Mouse (Mus musculus) urinary bladder, adult 18-20 months (tissue): Measurements from ENCODE around the gene Odc1.
"Not testable (repeated sequence)": the region's sequence is repeated elsewhere in the genome, so short reads cannot be mapped to it uniquely, and the experiment has no call there.

ENCODE experiments used
- DNase-seq, 2 experiments: peaks; one replicate each; pipeline ENCODE4 v3.0.0; 2022; ENCODE audit warnings: low spot score in 2 of 2, mixed read lengths in 2 of 2

The Odc1 gene

DNA sequence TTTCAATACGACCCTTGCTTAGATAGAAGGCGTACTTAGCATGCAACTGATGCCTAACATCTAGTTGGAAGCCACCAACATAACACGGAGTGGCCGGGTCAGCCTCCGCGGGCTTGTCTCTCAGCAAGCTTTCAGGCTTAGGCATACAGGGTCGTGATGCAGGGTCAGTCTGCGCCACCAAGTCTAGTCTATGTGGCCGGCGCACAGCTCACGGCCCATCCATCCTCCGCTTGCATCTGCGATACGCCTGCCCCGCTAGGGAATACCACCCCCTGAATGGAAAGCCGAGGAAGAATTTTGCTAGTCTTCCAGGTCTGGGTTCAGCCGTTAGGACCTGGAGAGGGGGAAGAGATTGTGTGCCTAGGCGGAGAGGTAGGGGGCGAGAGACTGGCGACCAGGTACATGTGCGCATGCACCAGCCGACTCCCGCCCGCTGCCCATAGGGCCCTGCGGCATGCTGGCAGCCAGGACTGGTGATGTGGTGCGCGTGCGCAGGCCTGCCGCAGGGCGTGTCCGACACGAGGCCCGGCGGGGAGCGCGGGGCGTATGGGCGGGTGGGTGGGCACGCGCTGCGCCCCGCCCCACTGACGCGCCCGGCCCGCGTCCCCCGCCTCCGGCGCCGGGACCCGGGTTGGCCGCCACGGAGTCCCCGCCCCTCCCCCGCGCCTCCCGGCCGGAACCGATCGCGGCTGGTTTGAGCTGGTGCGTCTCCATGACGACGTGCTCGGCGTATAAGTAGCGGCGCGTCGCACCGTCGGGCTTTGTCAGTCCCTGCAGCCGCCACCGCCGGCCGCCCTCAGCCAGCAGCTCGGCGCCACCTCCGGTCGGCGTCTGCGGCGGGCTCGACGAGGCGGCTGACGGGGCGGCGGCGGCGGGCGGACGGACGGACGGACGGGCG, at the start of gene Odc1:
Gene Odc1 (plus strand): TSS at position 586 of the 898 bp plus-strand sequence.
- DNase-seq: peak; percentile 94 to 97

DNA sequence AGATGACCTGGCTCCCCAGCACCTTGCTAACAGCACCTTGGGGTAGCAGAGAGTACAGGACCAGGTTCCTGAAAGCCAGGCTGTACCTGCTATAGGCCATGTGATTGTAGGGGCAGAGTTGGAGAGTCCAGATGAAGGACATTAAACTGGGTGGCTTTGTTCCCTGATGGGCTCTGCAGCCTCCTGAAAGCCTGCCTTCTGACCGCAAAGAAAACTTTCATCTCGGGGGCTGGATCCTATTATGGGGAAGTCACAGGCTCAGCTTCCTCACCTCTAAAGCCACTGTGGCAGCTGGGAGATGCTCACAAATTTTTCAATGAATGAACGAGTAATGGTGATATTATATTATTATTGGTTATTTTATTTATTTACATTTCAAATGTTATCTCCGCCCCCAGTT, 49.8 kb upstream of the Odc1 start:
- no peak for DNase-seq

DNA sequence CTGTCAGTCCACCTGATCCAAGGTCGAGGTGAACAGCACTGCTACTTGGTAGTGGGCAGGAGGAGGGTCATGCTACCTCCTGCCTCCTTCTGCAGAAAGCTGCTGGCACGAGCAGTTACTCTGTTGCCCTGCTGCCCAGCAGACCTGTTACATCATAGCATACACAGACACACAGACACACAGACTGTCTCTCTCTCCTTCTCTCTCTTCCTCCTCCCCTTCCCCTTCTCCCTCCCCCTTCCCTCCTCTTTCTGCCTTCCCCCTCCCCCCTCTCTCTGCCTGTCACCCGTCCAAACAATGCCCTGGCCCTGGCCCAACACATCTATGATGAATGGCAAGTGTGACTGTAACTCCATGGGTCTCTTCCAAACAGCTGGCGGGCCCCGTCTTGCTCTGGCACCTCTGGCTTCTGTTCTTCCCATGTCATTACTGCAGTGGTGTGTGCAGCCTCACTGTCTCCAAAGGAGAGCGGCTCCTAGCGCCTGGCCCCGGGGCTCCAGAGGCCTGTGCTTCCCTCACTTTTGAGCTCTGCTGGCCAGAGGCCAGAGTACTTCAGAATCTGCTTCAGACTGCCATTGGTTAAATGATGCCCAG, 48.6 kb upstream of the Odc1 start:
- DNase-seq: no peak

DNA sequence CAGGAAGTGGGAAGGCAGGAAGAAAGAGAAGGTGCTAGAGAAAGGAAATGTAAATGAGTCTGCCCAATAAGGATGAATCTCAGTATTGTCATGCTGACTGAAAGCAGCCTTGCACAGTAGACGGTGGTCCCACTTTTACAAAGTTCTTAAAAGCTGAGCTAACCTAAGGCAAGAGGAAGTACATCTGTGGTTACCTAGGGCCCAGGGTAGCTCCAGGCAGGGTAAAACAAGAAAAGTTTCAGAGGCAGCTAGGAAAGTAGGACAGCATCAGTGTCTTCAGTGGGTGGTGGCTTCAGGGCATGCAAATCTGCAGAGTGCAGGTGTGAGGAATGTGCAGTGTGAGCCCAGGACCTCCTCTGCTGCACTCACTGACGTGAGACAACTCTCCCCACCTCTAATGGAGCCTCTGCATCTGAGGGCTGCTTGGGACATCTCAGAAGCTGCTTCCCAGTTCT, 38.9 kb upstream of the Odc1 start:
- no peak for DNase-seq

DNA sequence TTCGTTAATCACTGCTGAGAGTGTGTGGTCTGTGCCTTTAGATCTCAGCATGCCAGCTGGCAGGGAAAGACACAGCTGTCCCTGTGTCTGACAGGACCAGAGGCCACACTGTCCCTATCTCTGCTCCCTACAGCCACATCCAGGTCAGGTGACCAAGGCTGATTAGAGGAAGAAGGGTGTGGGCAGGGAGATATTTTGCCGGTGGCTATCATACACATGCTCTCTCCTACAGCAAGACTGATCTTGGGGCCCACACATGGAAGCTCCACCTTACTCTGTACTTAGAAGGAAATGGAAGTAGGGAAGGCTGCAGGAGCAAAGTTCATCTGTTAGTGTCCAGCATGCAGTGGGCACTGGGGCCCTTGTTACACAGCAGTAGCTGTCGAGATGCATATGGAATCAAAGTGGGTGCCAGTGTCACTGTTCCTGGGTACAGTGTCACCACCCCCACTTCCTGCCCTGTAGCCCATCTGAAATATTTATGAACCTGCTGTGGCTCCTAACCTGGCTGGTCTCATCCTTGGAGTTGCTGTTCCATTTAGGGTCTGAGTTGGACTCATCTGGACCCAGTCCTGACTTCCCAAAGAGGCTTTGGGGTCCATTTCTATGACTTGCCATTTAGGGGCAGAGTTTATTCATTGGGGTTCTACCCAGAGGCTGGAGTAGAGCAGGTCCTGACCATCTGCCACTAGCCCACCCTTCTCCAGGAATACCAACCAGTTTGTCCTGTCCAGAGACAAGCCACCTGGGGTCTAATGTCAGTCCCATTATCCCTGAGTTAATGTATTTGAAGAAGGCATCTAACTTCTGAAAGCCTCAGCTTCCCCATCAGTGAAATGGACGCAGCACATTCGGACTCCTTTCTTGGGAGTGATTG, 38.2 kb upstream of the Odc1 start:
- DNase-seq: no peak

DNA sequence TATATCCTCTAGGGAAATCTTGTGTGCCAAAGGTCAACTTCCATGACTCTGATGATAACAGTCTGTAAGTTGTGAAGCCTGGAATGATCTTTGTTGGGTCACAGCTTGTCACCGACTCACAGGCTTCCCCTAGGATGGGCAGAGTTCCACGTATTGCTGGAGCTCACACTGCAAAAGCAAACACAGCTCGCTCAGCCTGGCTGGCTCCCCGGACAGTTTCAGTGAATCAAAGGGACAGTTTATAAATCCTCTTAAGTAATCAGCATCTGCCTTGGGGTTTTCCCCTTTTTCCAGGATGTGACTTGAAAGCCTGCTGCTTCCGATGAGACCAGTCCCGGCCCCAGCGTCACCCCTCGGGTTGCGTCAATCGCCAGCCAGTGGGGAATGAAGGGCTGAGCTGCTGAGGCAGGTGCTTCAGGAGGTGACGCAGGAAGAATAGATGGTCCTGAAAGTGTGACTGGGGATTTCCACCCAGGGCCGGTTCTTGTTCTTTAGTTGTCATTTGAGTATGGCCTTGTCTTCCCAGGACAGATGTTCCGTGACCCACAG, 37.5 kb upstream of the Odc1 start:
- no peak for DNase-seq

DNA sequence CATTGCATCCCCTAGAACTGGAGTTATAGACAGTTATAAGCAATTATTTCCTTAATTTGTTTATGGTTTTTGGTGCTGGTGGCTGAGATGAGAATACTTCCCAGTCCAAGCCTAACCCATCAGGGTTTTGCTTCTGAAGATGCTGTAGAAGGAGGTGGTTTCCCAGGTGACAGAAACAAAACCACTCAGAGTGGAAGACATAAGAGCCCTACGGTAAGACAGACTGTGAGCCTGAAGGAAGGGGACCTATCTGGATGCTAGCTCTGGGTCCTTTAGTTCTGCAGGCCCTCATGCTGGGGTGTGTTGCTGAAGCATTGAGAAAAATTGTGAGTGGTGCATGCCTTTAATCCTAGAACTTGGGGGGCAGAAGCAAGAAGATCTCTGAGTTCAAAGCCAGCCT, 35.3 kb upstream of the Odc1 start:
- no peak for DNase-seq

DNA sequence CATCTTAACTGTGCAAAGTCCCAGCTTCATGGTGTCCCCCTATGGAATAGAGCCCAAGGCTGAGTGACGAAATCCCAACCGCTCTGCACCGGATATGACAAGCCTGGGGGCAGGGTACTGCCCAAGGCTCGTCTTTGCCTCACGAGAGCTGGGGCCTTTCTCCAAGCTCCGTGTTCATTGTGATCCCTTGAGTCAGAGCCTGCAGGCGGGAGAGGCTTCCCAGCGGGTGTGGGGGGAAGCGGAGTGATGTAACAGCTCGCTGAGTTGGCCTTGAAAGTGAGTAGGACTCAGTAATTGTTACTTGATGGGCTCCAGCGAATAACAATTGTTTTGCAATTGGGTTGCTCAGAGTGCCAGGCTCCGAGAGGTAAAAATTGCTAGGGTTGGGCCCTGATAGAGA, 34.4 kb upstream of the Odc1 start:
- DNase-seq: no peak

DNA sequence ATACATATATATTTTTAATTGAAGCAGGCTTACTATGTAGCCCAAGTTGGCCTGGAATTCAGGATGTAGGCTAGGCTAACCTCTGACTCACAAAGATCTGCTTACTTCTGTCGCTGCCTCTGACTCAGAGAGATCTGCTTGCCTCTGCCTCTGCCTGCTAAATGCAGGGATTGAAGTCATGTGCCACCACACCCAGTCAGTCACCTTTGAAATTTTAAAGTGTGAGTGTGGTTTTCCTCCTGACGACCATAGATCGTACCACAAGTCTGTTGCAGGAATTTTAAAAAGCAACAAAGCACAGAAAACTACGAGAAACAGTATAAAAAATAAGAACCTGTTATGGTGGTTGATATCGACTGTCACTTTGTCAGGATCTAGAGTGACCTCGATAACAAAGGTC, 33.6 kb upstream of the Odc1 start:
- DNase-seq: no peak

DNA sequence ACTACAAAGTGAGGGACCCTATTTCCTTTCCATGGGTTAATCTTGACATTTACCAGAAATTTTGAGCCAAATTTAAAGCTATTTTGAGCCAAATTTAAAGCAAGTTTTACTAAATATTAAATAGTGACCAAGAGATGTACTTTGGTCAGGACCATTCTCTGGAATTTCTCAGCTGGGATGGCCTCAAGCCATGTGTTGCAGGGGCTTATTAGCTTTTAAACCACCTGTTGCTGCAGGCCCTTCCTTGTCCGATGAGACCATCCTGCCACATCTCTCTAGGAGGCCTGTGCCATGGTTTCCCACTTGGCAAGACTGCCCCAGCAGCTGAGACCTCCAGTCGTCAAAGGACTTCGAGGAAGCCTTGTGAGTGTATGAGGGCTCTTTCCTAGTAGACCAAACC, 15.4 kb upstream of the Odc1 start:
- no peak for DNase-seq

DNA sequence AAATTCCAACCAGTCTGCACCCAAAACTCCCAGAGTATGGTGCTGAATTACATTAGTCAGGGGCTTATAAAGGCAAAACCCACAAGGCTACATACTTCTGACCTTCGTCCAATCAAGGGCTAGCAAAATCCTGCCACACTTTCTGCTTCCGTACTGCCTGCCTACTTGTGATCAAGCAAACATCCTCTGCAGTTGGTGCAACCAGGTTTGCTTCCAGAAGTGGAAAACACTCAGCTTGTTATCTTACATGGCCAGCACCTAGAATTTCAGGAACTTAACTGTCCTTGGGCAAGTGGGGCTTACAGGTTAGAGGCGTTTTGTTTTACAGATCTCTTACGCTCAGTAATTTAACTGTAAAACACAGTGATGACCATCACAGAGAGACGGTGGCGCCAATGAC, 14.9 kb upstream of the Odc1 start:
- DNase-seq: no peak

DNA sequence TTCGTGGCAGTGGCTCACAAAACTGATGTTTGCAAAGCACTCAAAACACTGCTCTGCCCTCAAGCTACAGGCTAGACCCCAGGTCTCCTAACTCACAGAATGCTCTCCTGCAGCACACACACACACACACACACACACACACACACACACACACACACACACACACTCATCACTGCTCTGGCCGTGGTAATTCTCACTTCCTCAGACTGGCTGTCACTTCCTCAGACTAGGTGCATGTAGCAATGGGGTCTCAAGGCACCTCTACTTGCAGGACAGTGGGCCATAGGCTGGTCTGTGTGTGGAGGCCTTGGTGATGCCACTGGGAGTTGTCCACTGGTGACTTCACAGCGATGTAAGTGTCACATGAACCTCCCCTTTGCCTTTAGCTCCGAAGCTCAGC, 13.8 kb upstream of the Odc1 start:
- no peak for DNase-seq

DNA sequence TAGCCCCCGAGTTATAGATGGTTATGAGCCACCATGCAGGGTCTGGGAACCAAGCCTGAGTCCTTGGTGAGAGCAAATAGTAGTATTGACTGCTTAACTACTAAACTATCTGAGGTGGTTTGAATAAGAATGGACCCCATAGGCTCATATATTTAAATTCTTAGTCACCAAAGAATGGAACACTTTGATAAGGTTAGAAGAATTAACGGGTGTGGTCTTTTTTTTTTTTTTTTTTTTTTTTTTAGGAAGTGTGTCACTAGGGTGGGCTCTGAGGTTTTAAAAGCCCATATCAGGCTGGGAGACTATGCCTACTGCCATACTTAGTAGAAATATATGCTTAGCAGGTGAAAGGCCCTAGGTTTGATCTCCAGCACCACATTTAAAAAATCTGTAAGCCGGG, 8.4 kb upstream of the Odc1 start:
- no peak for DNase-seq

DNA sequence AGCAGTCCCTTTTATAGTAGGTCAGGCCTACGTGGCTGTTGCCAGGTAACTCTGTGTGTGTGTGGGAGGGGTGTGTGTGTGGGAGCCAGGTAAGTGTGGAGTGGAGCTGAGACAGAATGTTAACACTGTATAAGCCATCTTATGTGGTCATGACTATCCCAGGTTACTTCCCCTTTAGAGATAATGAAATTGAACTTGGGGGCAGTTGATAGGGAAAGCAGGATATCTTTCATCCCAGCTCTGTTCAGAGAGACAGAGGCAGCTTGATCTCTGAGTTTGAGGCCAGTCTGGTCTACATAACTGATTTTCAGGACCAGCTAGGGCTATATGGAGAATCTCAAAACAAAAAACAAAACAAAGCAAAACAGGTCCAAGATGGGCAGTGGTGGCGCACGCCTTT, 7.4 kb upstream of the Odc1 start:
- no peak for DNase-seq

DNA sequence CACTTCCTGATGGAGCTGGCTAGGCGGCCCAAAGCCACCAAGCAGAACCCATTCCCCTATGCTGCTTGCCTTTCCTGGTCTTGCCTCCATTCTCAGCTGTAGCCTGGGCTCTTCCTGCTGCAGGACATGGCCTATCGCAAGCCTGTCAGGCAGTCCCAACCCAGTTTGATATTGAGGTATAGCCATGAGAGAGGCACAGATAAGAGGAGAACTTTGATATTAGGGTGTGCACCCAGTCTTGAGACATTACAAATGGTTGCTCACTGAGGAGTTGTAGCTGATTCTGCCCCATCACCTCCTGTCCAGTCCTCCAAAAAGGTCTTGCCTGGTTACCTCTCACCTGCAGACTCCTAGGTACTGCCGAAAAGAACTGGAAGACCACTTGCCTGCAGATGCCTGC, 6.5 kb upstream of the Odc1 start:
- DNase-seq: no peak

DNA sequence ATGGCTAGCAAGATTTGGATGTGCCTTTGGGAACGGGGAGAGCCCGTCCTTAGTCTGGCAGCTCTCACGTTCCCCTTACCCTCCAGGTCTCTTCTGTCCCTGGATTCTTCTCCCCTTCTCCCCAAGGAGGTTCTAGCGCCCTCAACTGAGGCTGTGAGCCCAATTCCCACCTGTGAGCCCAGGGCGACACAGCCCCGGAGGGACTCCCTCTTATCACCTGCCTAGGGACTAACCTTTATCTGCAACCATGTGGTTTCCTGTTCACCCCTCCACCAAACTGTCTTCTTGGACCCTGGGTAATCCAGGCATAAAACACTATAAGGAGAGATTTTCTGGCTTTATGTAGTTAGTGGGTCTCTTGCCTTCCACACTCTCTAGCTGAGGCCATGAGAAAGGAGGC, 5.6 kb upstream of the Odc1 start:
- no peak for DNase-seq

DNA sequence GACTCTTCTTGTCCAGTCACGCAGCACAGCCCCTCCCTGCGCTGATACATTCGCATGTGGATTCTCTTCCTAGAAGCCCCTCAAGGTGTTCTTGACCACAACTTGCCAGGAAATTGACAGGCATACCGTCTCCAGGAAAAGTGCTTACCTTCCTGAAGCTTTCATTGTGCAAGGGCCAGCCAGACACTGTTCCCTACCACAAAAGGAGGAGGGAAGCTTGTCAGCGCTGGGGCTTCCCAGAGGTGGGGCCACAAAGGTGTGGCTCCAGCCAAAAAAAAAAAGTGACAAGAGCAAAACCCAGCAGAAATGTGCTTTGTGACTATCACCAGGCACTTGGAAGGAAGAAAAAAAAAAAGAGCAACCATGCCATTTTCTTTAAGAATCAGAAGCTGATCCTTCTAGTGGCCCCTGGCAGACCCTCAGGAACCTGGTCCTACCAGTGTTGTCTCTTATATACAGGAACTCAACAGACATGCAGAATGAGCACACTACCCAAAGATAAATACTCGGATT, 4.5 kb upstream of the Odc1 start:
- DNase-seq: no peak

DNA sequence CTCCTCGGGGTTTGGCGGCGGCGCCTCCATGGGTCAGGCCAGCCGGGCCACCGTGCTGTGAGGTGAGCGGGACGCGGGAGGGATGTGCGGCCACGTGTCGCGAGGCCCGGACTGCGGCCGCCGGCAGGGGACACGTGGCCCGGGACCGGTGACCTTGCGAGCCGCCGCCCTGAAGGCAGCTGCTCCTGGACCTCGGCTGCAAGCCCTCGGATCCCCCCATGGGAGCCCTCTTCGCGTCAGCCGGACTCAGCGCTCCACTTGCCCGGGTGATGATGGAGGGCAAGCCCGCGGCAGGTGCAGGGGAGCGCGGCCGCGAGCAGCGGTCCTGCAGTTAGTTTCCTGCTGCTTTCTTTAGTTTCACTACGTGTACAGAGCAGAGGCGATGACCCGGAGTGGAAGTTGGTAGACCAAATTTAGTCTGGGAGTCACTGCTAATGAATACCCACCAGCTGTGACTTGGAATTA, 545 bp downstream of the Odc1 start:
- no peak for DNase-seq

DNA sequence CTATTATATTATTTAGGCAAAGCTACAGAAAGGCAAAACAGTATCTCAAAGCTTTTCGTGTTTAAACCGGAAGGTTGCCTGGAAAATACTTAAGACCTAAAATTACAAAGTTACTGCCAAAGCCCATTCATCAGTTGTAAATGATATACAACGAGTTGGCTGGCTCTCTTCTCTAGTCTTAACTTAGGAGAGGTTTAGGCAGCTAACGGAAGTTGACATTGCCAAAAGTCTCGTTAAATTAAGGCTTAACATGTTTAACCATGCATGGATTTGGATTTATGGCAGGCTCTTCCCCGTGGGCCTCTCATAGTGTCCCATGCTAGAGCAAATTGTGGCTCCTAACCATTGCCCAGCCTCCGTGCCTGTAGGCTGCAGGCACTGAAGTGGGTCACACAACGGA, 1.3 kb downstream of the Odc1 start:
- no peak for DNase-seq

DNA sequence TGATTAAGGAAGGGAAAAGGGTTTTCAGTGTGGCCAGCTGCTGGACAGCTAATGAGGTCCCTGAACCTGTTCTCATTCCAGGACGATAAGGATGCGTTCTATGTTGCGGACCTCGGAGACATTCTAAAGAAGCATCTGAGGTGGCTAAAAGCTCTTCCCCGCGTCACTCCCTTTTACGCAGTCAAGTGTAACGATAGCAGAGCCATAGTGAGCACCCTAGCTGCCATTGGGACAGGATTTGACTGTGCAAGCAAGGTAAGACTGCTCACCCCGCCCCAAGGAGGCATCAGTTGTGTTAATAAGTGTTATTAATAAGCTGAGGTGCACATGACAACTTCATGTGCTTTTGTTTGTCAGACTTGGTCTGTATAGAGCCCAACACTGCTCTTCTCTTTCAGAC, 3.0 kb downstream of the Odc1 start:
- DNase-seq: not testable (repeated sequence)

DNA sequence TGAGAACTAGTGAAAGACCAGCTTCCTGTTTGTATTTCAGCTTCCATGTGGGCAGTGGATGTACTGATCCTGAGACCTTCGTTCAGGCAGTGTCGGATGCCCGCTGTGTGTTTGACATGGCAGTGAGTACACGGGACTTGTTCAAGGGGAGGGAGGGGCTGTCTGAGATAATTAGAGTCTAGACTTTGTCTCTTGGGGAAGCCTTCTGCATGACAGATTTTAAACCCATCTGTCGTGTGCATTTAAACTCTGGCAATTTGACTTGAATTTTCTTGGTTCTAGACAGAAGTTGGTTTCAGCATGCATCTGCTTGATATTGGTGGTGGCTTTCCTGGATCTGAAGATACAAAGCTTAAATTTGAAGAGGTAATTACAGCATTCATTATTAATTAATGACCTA, 3.9 kb downstream of the Odc1 start:
- DNase-seq: no peak

DNA sequence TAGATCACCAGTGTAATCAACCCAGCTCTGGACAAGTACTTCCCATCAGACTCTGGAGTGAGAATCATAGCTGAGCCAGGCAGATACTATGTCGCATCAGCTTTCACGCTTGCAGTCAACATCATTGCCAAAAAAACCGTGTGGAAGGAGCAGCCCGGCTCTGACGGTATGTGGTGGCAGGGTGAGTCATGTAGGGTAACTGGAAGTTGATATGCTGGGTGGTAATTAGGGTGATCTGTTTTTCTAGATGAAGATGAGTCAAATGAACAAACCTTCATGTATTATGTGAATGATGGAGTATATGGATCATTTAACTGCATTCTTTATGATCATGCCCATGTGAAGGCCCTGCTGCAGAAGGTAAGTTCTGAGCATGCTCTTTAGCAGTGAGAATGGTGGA, 4.8 kb downstream of the Odc1 start:
- not testable (repeated sequence) for DNase-seq
